In the genomic region with DNA sequence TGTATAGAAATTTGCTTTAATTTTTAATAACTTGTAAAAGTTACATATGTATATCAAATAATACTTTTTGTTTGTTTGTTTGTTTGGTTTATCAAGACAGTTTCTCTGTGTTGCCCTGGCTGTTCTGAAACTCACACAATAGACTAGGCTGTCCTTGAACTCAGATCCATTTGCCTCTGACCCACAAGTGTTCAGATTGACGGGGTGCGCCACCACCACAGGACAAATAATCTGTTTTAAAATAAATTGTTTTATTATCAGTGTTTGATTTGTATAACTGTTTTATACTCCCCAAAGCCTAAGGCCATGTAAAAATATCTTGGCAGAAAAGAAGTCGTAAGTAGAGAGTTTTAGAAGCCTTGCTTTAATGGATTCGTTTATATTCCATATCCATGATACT, we compare ENCODE assay signal across 51 mouse cellular contexts. TPM values are rescaled to one million over a fixed set of nuclear protein-coding genes. Genes with fewer than 3 reads are reported as not detected.
"Had no signal": no experiment of that assay in that cellular context is flagged by ENCODE, and none has a peak within 500 bp of the region (broad histone marks: within the 10 kb centered on the region; RNA-seq: fewer than 3 reads in every experiment).

No protein-coding gene starts in this region.

- H3K9ac ChIP-seq: heart, embryonic 12.5 days; heart, embryonic 13.5 days; heart, embryonic 15.5 days; hindbrain, embryonic 12.5 days; hindbrain, embryonic 13.5 days; hindbrain, embryonic 14.5 days; hindbrain, embryonic 15.5 days; intestine, embryonic 15.5 days; kidney, embryonic 15.5 days had no signal

- H3K4me3 ChIP-seq: heart, embryonic 10.5 days; heart, embryonic 12.5 days; heart, embryonic 13.5 days; heart, embryonic 15.5 days; hindbrain, embryonic 10.5 days; hindbrain, embryonic 12.5 days; hindbrain, embryonic 13.5 days; hindbrain, embryonic 15.5 days; intestine, embryonic 15.5 days; kidney, embryonic 15.5 days; layer of hippocampus, adult 2 months had no signal

- DNase-seq: heart, postnatal 10 days; heart, postnatal 14 days; heart, postnatal 36 days; heart, postnatal 4 days; kidney, adult 11 months; kidney, adult 18-20 months; kidney, adult 2 months; kidney, adult 8-10 months; kidney, adult 9 months; kidney, postnatal 10 days; kidney, postnatal 14 days; kidney, postnatal 25 days; kidney, postnatal 36 days; kidney, postnatal 4 days; layer of hippocampus, adult 9-11 months; layer of hippocampus, postnatal 36 days had no signal

- H3K4me2 ChIP-seq: heart, embryonic 11.5 days; heart, embryonic 12.5 days; heart, embryonic 13.5 days; heart, embryonic 15.5 days; hindbrain, embryonic 12.5 days; hindbrain, embryonic 13.5 days; hindbrain, embryonic 14.5 days; hindbrain, embryonic 15.5 days; intestine, embryonic 15.5 days; kidney, embryonic 15.5 days had no signal

- H3K27me3 ChIP-seq: heart, embryonic 15.5 days; hindbrain, embryonic 15.5 days; intestine, embryonic 15.5 days had no signal

- ATAC-seq: hindbrain, embryonic 16.5 days; hindbrain, postnatal 0 days; inflammation-experienced regulatory T-cells, adult 6 months; intestine, embryonic 15.5 days; intestine, embryonic 16.5 days; intestine, postnatal 0 days had no signal

- H3K9me3 ChIP-seq: heart, embryonic 10.5 days; heart, embryonic 12.5 days; heart, embryonic 13.5 days; heart, embryonic 15.5 days; hindbrain, embryonic 10.5 days; hindbrain, embryonic 12.5 days; hindbrain, embryonic 13.5 days; hindbrain, embryonic 15.5 days; intestine, embryonic 15.5 days; kidney, embryonic 15.5 days had no signal

- H3K36me3 ChIP-seq: heart, embryonic 10.5 days; heart, embryonic 12.5 days; heart, embryonic 13.5 days; heart, embryonic 15.5 days; hindbrain, embryonic 10.5 days; hindbrain, embryonic 12.5 days; hindbrain, embryonic 13.5 days; hindbrain, embryonic 15.5 days; intestine, embryonic 15.5 days; kidney, embryonic 15.5 days had no signal

- H3K27ac ChIP-seq: heart, embryonic 10.5 days; heart, embryonic 13.5 days; heart, embryonic 15.5 days; hindbrain, embryonic 10.5 days; hindbrain, embryonic 12.5 days; hindbrain, embryonic 13.5 days; hindbrain, embryonic 14.5 days; hindbrain, embryonic 15.5 days; hindbrain, postnatal 0 days; intestine, embryonic 15.5 days; kidney, embryonic 15.5 days; kidney, postnatal 0 days; layer of hippocampus, adult 2 months had no signal

RNA-seq across cellular contexts. Expression of a gene that starts 15.1 kb away (rescaled TPM):
- total RNA-seq: heart, postnatal 14 days; heart, postnatal 25 days; heart, postnatal 36 days; heart, postnatal 4 days; hematopoietic stem cell, adult 5-6 weeks; hindbrain, postnatal 0 days; layer of hippocampus, adult 18-20 months; layer of hippocampus, adult 2 months; layer of hippocampus, adult 8-10 months; layer of hippocampus, postnatal 10 days; layer of hippocampus, postnatal 14 days; layer of hippocampus, postnatal 25 days; left cerebral cortex, adult 18-20 months had no signal
- polyA plus RNA-seq: heart, embryonic 10.5 days; heart, embryonic 11.5 days; heart, embryonic 12.5 days; heart, embryonic 13.5 days; heart, embryonic 14.5 days; heart, embryonic 15.5 days; heart, embryonic 16.5 days; heart, postnatal 0 days; hindbrain, embryonic 10.5 days; hindbrain, embryonic 11.5 days; hindbrain, embryonic 12.5 days; hindbrain, embryonic 13.5 days; hindbrain, embryonic 14.5 days; hindbrain, embryonic 15.5 days; hindbrain, embryonic 16.5 days; hindbrain, postnatal 0 days; intestine, embryonic 14.5 days; kidney, adult 2 months; kidney, embryonic 14.5 days; kidney, embryonic 15.5 days; kidney, embryonic 16.5 days; kidney, postnatal 0 days; large intestine, adult 2 months had no signal

RNA-seq across cellular contexts. Expression of a gene that starts 30.5 kb away (rescaled TPM):
- total RNA-seq: hematopoietic stem cell, adult 5-6 weeks; hindbrain, postnatal 0 days had no signal
- polyA plus RNA-seq: heart, embryonic 10.5 days; heart, embryonic 11.5 days; heart, embryonic 12.5 days; heart, embryonic 13.5 days; heart, embryonic 14.5 days; heart, embryonic 15.5 days; heart, postnatal 0 days; hindbrain, embryonic 10.5 days; hindbrain, embryonic 11.5 days; hindbrain, embryonic 12.5 days; hindbrain, embryonic 13.5 days; hindbrain, embryonic 15.5 days; hindbrain, embryonic 16.5 days; hindbrain, postnatal 0 days; intestine, embryonic 14.5 days; kidney, embryonic 14.5 days; kidney, embryonic 15.5 days; kidney, embryonic 16.5 days had no signal
